Mouse (Mus musculus) layer of hippocampus, adult 2 months (tissue): ENCODE data around the gene Grin2a. TPM values are rescaled to one million over a fixed set of nuclear protein-coding genes. Genes with fewer than 3 reads are reported as not detected.
A peak's percentile ranks its signal among the peaks of the same experiment; 100 is the strongest.

ENCODE experiments used
- DNase-seq, 2 experiments: peaks; one replicate each; pipeline ENCODE4 v3.0.0; 2022; ENCODE audit warnings: low spot score in 2 of 2
- H3K27ac ChIP-seq: fragments of 200-600 bp; 2 replicates; pipeline ENCODE4 v1.8.1; 2022
- H3K4me3 ChIP-seq: fragments of 200-600 bp; 2 replicates; pipeline ENCODE4 v1.8.1; 2022; ENCODE audit warnings: mild to moderate bottlenecking
- CTCF ChIP-seq: fragments of 200-600 bp; conservative IDR thresholded peaks from 2 replicates; pipeline ENCODE4 v1.8.1; 2022; ENCODE audit warnings: antibody characterized with exemption, mild to moderate bottlenecking, moderate library complexity
- total RNA-seq, 2 experiments: library from RNA; stranded (reverse); gene quantifications; 2 replicates each; pipeline ENCODE4 v1.2.3; 2021

Gene Grin2a
- total RNA-seq, 2 experiments from 2014 or later = 384 to 411 TPM

GRCm38 (mm10) chr16:9688523-9689140, 306.7 kb downstream of the Grin2a start:
- H3K4me3 ChIP-seq = no peak overlapping the region
- TF ChIP-seq CTCF = no peak
- peak; percentile 64 to 87 for DNase-seq
- H3K27ac ChIP-seq = peak overlapping the region; percentile 77

GRCm38 (mm10) chr16:9680572-9680971, 314.8 kb downstream of the Grin2a start:
- TF ChIP-seq CTCF = no peak
- H3K4me3 ChIP-seq = no peak overlapping the region
- DNase-seq = no peak
- H3K27ac ChIP-seq = peak overlapping the region; percentile 79

GRCm38 (mm10) chr16:9679994-9680393, 315.4 kb downstream of the Grin2a start:
- DNase-seq = no peak
- no peak for TF ChIP-seq CTCF
- Histone ChIP-seq H3K27ac (peak overlapping the region; percentile 79), H3K4me3 (no peak overlapping the region)

- DNase-seq = no peak
- no peak overlapping the region for H3K4me3 ChIP-seq
- no peak for TF ChIP-seq CTCF
- H3K27ac ChIP-seq = peak overlapping the region; percentile 79
These were observed 316.6 kb downstream of the Grin2a start for GRCm38 (mm10) chr16:9678750-9679149.

- Histone ChIP-seq H3K4me3 (no peak overlapping the region), H3K27ac (peak overlapping the region; percentile 77)
- TF ChIP-seq CTCF = no peak
- no peak for DNase-seq
These were observed 323.0 kb downstream of the Grin2a start for GRCm38 (mm10) chr16:9672390-9672789.

- peak overlapping the region; percentile 77 for H3K27ac ChIP-seq
- TF ChIP-seq CTCF = no peak
- no peak for DNase-seq
- no peak overlapping the region for H3K4me3 ChIP-seq
These were observed 324.1 kb downstream of the Grin2a start for GRCm38 (mm10) chr16:9671222-9671621.

- peak in 1 of 2 experiments; percentile 35 for DNase-seq
- Histone ChIP-seq H3K27ac (peak overlapping the region; percentile 77), H3K4me3 (no peak overlapping the region)
These were observed 324.6 kb downstream of the Grin2a start for GRCm38 (mm10) chr16:9670750-9671161.

GRCm38 (mm10) chr16:9665896-9666295, 329.5 kb downstream of the Grin2a start:
- DNase-seq = no peak
- Histone ChIP-seq H3K4me3 (no peak overlapping the region), H3K27ac (0 out of 2 replicates have a peak overlapping the region, but pooled peaks have one; percentile 19)
- no peak for TF ChIP-seq CTCF

More at GRCm38 (mm10) chr16:9670750-9671161, 324.6 kb downstream of the Grin2a start:
- TF ChIP-seq CTCF = no peak

GRCm38 (mm10) chr16:9664060-9664459, 331.3 kb downstream of the Grin2a start:
- TF ChIP-seq CTCF = no peak
- no peak for DNase-seq
- Histone ChIP-seq H3K4me3 (no peak overlapping the region), H3K27ac (peak overlapping the region; percentile 70; the same call in 1 of the 2 replicates)

- DNase-seq = no peak
- H3K4me3 ChIP-seq = no peak overlapping the region
- TF ChIP-seq CTCF = no peak
- H3K27ac ChIP-seq = peak overlapping the region; percentile 70; the same call in 1 of the 2 replicates
These were observed 331.9 kb downstream of the Grin2a start for GRCm38 (mm10) chr16:9663508-9663907.

GRCm38 (mm10) chr16:9625652-9626444, 369.5 kb downstream of the Grin2a start:
- peak in 1 of 2 experiments; percentile 42 for DNase-seq
- no peak for TF ChIP-seq CTCF
- no peak overlapping the region for H3K4me3 ChIP-seq
- peak overlapping the region; percentile 67 for H3K27ac ChIP-seq

GRCm38 (mm10) chr16:9624346-9624745, 371.0 kb downstream of the Grin2a start:
- no peak for DNase-seq

GRCm38 (mm10) chr16:9618206-9618605, 377.2 kb downstream of the Grin2a start:
- no peak overlapping the region for H3K4me3 ChIP-seq
- TF ChIP-seq CTCF = no peak
- peak overlapping the region; percentile 55; the same call in 1 of the 2 replicates for H3K27ac ChIP-seq
- no peak for DNase-seq

More at GRCm38 (mm10) chr16:9624346-9624745, 371.0 kb downstream of the Grin2a start:
- no peak for TF ChIP-seq CTCF
- Histone ChIP-seq H3K27ac (peak overlapping the region; percentile 75), H3K4me3 (no peak overlapping the region)

- TF ChIP-seq CTCF = no peak
- DNase-seq = no peak
- Histone ChIP-seq H3K4me3 (no peak overlapping the region), H3K27ac (peak overlapping the region; percentile 69)
These were observed 378.1 kb downstream of the Grin2a start for GRCm38 (mm10) chr16:9617215-9617614.
